Mouse (Mus musculus): Measurements from ENCODE around the gene Rnf38. TPM values are rescaled to one million over a fixed set of nuclear protein-coding genes. Genes with fewer than 3 reads are reported as not detected.

The Rnf38 gene
- polyA plus RNA-seq, 1 experiment: not detected

GRCm38 (mm10) chr4:44234004-44234866 is 646 bp upstream of the Rnf38 start:
- peak overlapping the region; percentile 69; the same call in 1 of the 2 replicates for H3K27ac ChIP-seq (ENCODE audit: insufficient read depth, low read depth, low read length)
- peaks cover 9% of the 10 kb centered on the region; the same call in 1 of the 2 replicates for H3K4me1 ChIP-seq (ENCODE audit: control insufficient read depth, insufficient read depth, low read length)
- TF ChIP-seq POLR2A (IDR thresholded peaks at IDR 0.05; ENCODE audit: insufficient read depth, low read depth, low read length) (peak; percentile 35; the same call in 1 of the 2 replicates), CTCF (IDR thresholded peaks at IDR 0.05; ENCODE audit: insufficient read depth, low read depth, low read length) (no peak)
- peak overlapping the region; percentile 73 for H3K4me3 ChIP-seq (ENCODE audit: insufficient read depth, low read depth, low read length)
- under 1% methylated on average over 57 of the region's 62 CpGs for WGBS

GRCm38 (mm10) chr4:44232771-44233712 is 547 bp downstream of the Rnf38 start:
- Histone ChIP-seq H3K4me1 (ENCODE audit: control insufficient read depth, insufficient read depth, low read length) (peaks cover 9% of the 10 kb centered on the region; the same call in 1 of the 2 replicates), H3K4me3 (ENCODE audit: insufficient read depth, low read depth, low read length) (peak overlapping the region; percentile 73), H3K27ac (ENCODE audit: insufficient read depth, low read depth, low read length) (peak overlapping the region; percentile 33)
- WGBS: 5% methylated on average over 59 of the region's 68 CpGs
- TF ChIP-seq POLR2A (IDR thresholded peaks at IDR 0.05; ENCODE audit: insufficient read depth, low read depth, low read length) (no peak), CTCF (IDR thresholded peaks at IDR 0.05; ENCODE audit: insufficient read depth, low read depth, low read length) (no peak)

GRCm38 (mm10) chr4:44225128-44225527 is 8.5 kb downstream of the Rnf38 start:
- H3K27ac ChIP-seq (ENCODE audit: insufficient read depth, low read depth, low read length): 0 out of 2 replicates have a peak overlapping the region, but pooled peaks have one; percentile 29
- TF ChIP-seq POLR2A (IDR thresholded peaks at IDR 0.05; ENCODE audit: insufficient read depth, low read depth, low read length) (no peak), CTCF (IDR thresholded peaks at IDR 0.05; ENCODE audit: insufficient read depth, low read depth, low read length) (no peak)
- H3K4me3 ChIP-seq (ENCODE audit: insufficient read depth, low read depth, low read length): no peak overlapping the region
- WGBS: 63% methylated on average over 10 of the region's 10 CpGs
- peaks cover 14% of the 10 kb centered on the region for H3K4me1 ChIP-seq (ENCODE audit: control insufficient read depth, insufficient read depth, low read length)

- Histone ChIP-seq H3K4me3 (ENCODE audit: insufficient read depth, low read depth, low read length) (no peak overlapping the region), H3K4me1 (ENCODE audit: control insufficient read depth, insufficient read depth, low read length) (peaks cover 14% of the 10 kb centered on the region), H3K27ac (ENCODE audit: insufficient read depth, low read depth, low read length) (no peak overlapping the region)
- no peak for TF ChIP-seq CTCF (IDR thresholded peaks at IDR 0.05; ENCODE audit: insufficient read depth, low read depth, low read length)
- no peak for TF ChIP-seq POLR2A (IDR thresholded peaks at IDR 0.05; ENCODE audit: insufficient read depth, low read depth, low read length)
- 5% methylated on average over 9 of the region's 9 CpGs for WGBS
These were observed 9.4 kb downstream of the Rnf38 start for GRCm38 (mm10) chr4:44224141-44224540.

GRCm38 (mm10) chr4:44223444-44223843 is 10.1 kb downstream of the Rnf38 start:
- 46% methylated on average over 4 of the region's 4 CpGs for WGBS
- Histone ChIP-seq H3K4me3 (ENCODE audit: insufficient read depth, low read depth, low read length) (no peak overlapping the region), H3K4me1 (ENCODE audit: control insufficient read depth, insufficient read depth, low read length) (peaks cover 14% of the 10 kb centered on the region), H3K27ac (ENCODE audit: insufficient read depth, low read depth, low read length) (peak overlapping the region; percentile 46; the same call in 1 of the 2 replicates)
- TF ChIP-seq CTCF (IDR thresholded peaks at IDR 0.05; ENCODE audit: insufficient read depth, low read depth, low read length) (no peak), POLR2A (IDR thresholded peaks at IDR 0.05; ENCODE audit: insufficient read depth, low read depth, low read length) (no peak)

GRCm38 (mm10) chr4:44216797-44217442 is 16.7 kb downstream of the Rnf38 start:
- no peaks in the 10 kb centered on the region; the same call in 1 of the 2 replicates for H3K4me1 ChIP-seq (ENCODE audit: control insufficient read depth, insufficient read depth, low read length)

GRCm38 (mm10) chr4:44199968-44200367 is 33.6 kb downstream of the Rnf38 start:
- Histone ChIP-seq H3K4me1 (ENCODE audit: control insufficient read depth, insufficient read depth, low read length) (no peaks in the 10 kb centered on the region), H3K27ac (ENCODE audit: insufficient read depth, low read depth, low read length) (no peak overlapping the region), H3K4me3 (ENCODE audit: insufficient read depth, low read depth, low read length) (no peak overlapping the region)
- 94% methylated on average over 1 of the region's 1 CpGs for WGBS
- TF ChIP-seq CTCF (IDR thresholded peaks at IDR 0.05; ENCODE audit: insufficient read depth, low read depth, low read length): no peak

More at GRCm38 (mm10) chr4:44216797-44217442, 16.7 kb downstream of the Rnf38 start:
- H3K4me3 ChIP-seq (ENCODE audit: insufficient read depth, low read depth, low read length): no peak overlapping the region
- no peak overlapping the region for H3K27ac ChIP-seq (ENCODE audit: insufficient read depth, low read depth, low read length)
- TF ChIP-seq POLR2A (IDR thresholded peaks at IDR 0.05; ENCODE audit: insufficient read depth, low read depth, low read length): no peak
- no peak for TF ChIP-seq CTCF (IDR thresholded peaks at IDR 0.05; ENCODE audit: insufficient read depth, low read depth, low read length)
- WGBS: 78% methylated on average over 10 of the region's 10 CpGs

DNA sequence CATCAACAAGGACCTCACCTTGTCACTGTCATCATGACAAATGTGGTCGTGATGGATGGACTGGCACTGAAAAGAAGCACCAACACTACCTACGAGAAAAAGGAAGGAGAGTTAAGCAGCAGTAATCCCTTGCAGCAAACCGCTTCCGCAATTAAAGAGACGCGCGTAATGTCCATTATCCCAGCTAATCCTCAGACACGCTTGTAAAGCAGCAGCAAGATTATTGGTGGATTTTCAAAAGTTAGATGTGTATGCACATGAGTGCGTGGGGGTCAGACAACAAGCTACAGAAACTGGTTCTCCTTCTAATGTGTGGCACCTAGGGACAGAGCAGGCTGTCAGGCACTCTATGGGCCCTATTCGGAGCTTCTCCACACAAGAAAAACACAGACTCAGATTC is 46.2 kb downstream of the Rnf38 start:
- WGBS: 74% methylated on average over 10 of the region's 10 CpGs
- no peak overlapping the region for H3K4me3 ChIP-seq (ENCODE audit: insufficient read depth, low read depth, low read length)

More for the DNA sequence above, 46.2 kb downstream of the Rnf38 start:
- Histone ChIP-seq H3K4me1 (ENCODE audit: control insufficient read depth, insufficient read depth, low read length) (peaks cover 2% of the 10 kb centered on the region; the same call in 1 of the 2 replicates), H3K27ac (ENCODE audit: insufficient read depth, low read depth, low read length) (no peak overlapping the region)
- TF ChIP-seq CTCF (IDR thresholded peaks at IDR 0.05; ENCODE audit: insufficient read depth, low read depth, low read length) (no peak), POLR2A (IDR thresholded peaks at IDR 0.05; ENCODE audit: insufficient read depth, low read depth, low read length) (no peak)

Data from olfactory bulb, adult 2 months (tissue).